Mouse (Mus musculus): Measurements from ENCODE around the gene Cst11. TPM values are rescaled to one million over a fixed set of nuclear protein-coding genes. Genes with fewer than 3 reads are reported as not detected.

Gene Cst11
- polyA plus RNA-seq (2014; fragmentation: Illumina TruSeq; extraction: RNeasy Lipid Tissue Mini Kit (QIAGEN cat#74804); ENCODE audit: low read depth, low replicate concordance): not detected

DNA sequence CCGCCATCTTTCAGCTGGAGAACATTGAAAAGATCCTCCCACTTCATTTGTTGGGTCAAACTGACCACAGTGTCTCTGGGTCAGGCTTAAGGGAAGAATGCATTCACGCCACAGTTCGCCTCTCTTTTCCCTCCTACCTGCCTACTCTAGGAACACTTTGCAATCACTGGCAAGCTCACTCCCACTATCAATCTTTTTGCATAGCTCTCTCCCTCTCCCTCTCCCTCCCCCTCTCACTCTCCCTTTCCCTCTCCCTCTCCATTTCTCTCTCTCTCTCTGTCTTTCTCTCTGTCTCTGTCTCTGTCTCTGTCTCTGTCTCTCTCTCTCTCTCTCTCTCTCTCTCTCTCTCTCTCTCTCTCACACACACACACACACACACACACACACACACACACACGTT lies at the start of gene Cst11:
Cst11 (minus strand) TSS at position 101 of the 400 bp plus-strand sequence.

DNA sequence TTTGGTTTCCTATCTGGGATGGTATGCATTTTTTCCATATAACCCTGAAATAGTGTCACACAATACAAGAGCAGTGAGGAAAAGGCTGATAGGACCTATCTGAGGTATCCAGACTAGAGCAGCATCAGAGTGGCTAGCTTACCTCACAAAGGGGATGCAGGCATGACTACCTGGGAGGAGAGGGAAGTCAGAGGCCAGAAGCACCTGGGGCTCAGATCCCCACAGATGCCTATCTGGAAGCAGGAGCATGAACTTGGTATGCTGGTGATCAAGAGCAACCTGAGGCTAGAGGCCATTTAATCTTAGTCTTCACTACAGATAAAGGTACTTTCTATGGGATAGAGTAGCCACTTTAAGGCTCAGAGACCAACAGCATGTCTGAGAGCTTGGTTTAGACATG lies 48.6 kb upstream of the Cst11 start, which contains the start of gene Cst13:
Cst13 (plus strand) TSS at position 173 of the 400 bp plus-strand sequence.

DNA sequence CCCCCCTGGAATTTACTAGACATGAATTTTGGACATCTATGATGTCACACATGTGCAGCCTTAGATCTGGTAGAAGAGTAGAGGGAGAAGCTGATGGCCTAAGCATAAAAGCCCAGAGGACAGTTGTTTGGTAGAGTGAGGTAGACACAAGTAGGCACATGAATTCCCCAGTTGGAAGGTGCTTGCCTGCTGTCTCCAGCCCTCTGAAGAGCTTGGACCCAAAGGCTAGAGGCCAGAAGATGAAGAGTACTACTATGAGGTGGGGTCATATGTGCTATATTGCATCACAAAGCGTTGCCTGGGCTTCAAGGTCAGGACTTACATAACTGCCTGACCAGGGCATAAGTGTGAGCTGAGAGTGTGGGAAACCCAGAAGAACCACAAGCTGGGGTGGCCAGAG lies 27.2 kb upstream of the Cst11 start, which contains the start of gene Cst8:
Cst8 (plus strand) TSS at position 301 of the 400 bp plus-strand sequence.

DNA sequence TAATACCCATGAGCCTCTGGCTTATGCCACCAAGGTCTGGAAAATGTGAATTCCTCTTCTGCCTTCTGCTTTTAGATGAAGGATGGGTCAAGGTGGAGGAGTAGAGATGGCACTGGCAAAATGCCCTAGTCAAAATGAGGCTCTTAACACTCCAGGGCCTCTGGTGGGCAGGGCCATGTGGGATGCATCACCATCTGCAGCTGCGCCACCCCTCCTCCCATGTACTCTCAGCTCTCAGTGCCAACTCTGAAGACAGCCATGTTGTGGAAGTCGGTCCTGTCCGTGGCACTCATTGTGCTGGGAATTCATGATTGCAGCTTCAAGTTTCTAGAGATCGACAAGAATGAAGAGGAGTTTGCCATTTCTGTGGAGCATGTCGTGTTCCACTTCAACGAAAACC lies 17.8 kb upstream of the Cst11 start, which contains the start of gene Cst12:
Cst12 (plus strand) TSS at position 220 of the 400 bp plus-strand sequence.

DNA sequence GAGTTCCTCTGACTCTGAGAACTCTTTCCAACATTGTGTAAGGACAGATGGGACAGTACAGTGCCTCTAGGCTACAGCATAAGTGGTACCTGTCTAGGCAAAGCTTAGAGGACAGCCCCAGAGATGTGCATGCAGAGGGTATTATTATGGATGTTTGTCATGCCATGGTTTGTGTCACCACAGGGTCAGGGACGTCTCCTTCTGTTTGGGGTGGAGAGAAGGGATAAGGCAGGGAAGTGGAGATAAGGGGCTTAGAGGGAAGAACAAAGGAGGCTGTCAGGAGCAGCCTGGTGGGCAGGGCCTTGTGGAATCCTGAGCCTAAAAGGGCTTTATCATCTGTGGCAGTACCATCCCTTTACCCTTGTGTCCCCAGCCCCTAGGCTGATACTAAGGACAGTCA lies 10.4 kb upstream of the Cst11 start, which contains the start of gene 8030411F24Rik:
8030411F24Rik (plus strand) TSS at position 301 of the 400 bp plus-strand sequence.

DNA sequence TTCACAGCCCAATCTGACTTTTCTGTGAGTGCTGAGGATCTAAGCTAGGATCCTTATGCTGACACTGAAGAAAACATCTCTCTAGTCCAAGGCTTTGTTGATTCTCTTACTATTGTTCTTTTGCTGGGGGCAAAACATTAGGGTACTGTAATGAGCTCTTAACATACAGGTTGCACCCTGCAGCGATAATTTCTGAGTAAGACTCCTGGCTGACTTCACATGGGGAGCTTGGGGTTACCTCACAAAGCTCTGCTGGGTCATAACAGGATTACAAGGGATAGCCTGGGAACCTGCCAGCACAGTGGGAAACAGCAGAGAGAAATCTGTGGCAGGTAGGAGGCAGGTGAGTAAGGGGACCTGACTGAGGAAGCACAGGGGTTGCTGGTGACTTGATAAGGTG lies 21.2 kb downstream of the Cst11 start, which contains the start of gene Cstl1:
Cstl1 (plus strand) TSS at position 301 of the 400 bp plus-strand sequence.

DNA sequence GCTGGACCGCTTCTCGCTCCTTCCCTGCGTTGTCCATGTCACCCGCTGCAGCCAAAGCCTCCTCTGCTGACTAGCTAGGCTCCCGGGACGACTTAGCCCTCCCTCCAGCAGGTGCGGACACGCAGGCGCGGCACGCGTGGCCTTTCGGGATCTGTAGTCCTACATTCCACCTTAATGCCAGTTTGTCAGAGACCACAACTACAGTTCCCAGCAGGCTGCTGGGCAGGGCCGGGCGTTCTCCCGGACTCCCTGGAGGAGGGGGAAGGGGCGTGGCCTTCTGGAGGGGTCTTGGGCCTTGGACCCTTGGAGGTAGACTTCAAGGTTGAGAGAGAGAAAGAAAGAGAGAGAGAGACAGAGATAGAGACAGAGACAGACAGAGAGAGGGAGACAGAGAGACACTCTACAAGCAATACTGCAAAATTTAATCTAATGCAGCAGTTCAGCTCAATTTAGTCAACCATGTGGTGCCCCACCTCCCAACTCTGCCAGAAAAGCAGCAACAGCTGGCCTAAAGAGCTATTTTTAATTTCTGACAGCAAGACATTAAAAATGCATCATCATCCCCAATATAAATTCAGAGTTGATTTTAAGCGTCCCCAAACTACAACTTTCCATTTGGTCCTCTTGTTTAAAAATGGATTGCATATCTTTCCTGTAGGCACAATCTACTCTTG lies 38.8 kb downstream of the Cst11 start, which contains the start of gene Napb:
Napb (minus strand) TSS at position 141 of the 674 bp plus-strand sequence.

Other genes with a start within 250 kb of the Cst11 start
- gene Nxt1, start 98.9 kb downstream of the Cst11 start, polyA plus RNA-seq (2014; fragmentation: Illumina TruSeq; extraction: RNeasy Lipid Tissue Mini Kit (QIAGEN cat#74804); ENCODE audit: low read depth, low replicate concordance): 6.6 TPM
- 46.9 TPM for gene Gzf1, start 90.5 kb downstream of the Cst11 start, polyA plus RNA-seq (2014; fragmentation: Illumina TruSeq; extraction: RNeasy Lipid Tissue Mini Kit (QIAGEN cat#74804); ENCODE audit: low read depth, low replicate concordance)
- gene Napb, start 39.0 kb downstream of the Cst11 start, polyA plus RNA-seq (2014; fragmentation: Illumina TruSeq; extraction: RNeasy Lipid Tissue Mini Kit (QIAGEN cat#74804); ENCODE audit: low read depth, low replicate concordance): 14.1 TPM
- not detected for gene Cstl1, start 21.1 kb downstream of the Cst11 start, polyA plus RNA-seq (2014; fragmentation: Illumina TruSeq; extraction: RNeasy Lipid Tissue Mini Kit (QIAGEN cat#74804); ENCODE audit: low read depth, low replicate concordance)
- gene 8030411F24Rik, start 10.5 kb upstream of the Cst11 start, polyA plus RNA-seq (2014; fragmentation: Illumina TruSeq; extraction: RNeasy Lipid Tissue Mini Kit (QIAGEN cat#74804); ENCODE audit: low read depth, low replicate concordance): not detected
- gene Cst12, start 17.9 kb upstream of the Cst11 start, polyA plus RNA-seq (2014; fragmentation: Illumina TruSeq; extraction: RNeasy Lipid Tissue Mini Kit (QIAGEN cat#74804); ENCODE audit: low read depth, low replicate concordance): not detected
- 132 TPM for gene Cst8, start 27.3 kb upstream of the Cst11 start, polyA plus RNA-seq (2014; fragmentation: Illumina TruSeq; extraction: RNeasy Lipid Tissue Mini Kit (QIAGEN cat#74804); ENCODE audit: low read depth, low replicate concordance)
- not detected for gene Cst13, start 48.6 kb upstream of the Cst11 start, polyA plus RNA-seq (2014; fragmentation: Illumina TruSeq; extraction: RNeasy Lipid Tissue Mini Kit (QIAGEN cat#74804); ENCODE audit: low read depth, low replicate concordance)
- gene Cst9, start 63.6 kb upstream of the Cst11 start, polyA plus RNA-seq (2014; fragmentation: Illumina TruSeq; extraction: RNeasy Lipid Tissue Mini Kit (QIAGEN cat#74804); ENCODE audit: low read depth, low replicate concordance): not detected
- 2.6 TPM for gene 9230104L09Rik, start 93.5 kb upstream of the Cst11 start, polyA plus RNA-seq (2014; fragmentation: Illumina TruSeq; extraction: RNeasy Lipid Tissue Mini Kit (QIAGEN cat#74804); ENCODE audit: low read depth, low replicate concordance)
- 48.5 TPM for gene Cst3, start 104.2 kb upstream of the Cst11 start, polyA plus RNA-seq (2014; fragmentation: Illumina TruSeq; extraction: RNeasy Lipid Tissue Mini Kit (QIAGEN cat#74804); ENCODE audit: low read depth, low replicate concordance)
- not detected for gene Gm1330, start 231.8 kb upstream of the Cst11 start, polyA plus RNA-seq (2014; fragmentation: Illumina TruSeq; extraction: RNeasy Lipid Tissue Mini Kit (QIAGEN cat#74804); ENCODE audit: low read depth, low replicate concordance)
- gene Gm10750, start 245.7 kb upstream of the Cst11 start, polyA plus RNA-seq (2014; fragmentation: Illumina TruSeq; extraction: RNeasy Lipid Tissue Mini Kit (QIAGEN cat#74804); ENCODE audit: low read depth, low replicate concordance): not detected